Mouse (Mus musculus): ENCODE results near the gene Adamts17. TPM values are rescaled to one million over a fixed set of nuclear protein-coding genes. Genes with fewer than 3 reads are reported as not detected.

Gene Adamts17
- total and polyA plus RNA-seq, 3 experiments, result 0.47 to 1.5 (median 0.51) TPM

DNA sequence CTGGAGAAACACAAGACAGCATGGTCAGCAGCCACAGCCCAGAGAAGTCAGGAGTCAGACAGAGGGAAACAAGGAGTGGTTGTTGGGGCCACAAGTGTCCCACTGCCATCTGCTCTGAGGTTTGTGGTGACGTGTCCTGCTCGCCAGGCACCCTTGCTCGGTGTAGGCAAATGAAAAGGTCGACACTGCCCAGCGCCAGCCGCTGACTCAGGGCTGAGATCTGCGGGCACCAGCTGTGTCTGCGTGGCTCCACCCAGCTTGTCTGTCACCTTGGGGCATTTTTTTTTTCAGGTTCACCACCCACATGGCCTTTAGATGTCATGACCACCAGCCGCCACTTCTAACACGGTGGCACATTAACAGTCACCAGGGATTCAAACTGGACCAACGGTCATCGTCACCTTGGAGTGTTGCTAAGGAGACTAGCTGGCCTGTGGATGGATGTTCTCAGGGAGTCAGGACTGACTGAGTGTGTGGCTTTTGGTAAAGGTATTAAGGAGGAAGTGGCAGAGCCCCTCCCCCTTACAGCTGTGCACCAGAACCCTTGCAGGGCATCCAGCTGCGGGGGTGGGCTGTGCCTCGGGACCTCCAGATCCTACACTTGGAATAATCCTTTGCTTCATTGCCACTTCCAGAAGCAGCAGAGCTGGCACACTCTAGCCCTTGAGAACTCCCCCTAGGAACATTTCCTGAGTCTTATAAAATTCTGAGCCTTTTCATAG, 273.1 kb downstream of the Adamts17 start:
- 79% methylated on average over 14 of the region's 14 CpGs for WGBS
- H3K4me1 ChIP-seq (ENCODE audit: control insufficient read depth, insufficient read depth, low read length), result no peaks in the 10 kb centered on the region
- H3K79me2 ChIP-seq (replicated peaks; ENCODE audit: control insufficient read depth, insufficient read depth, low read length), result no peaks in the 10 kb centered on the region
- no peaks in the 10 kb centered on the region for H3K27me3 ChIP-seq (ENCODE audit: control insufficient read depth, insufficient read depth, low read length)
- peak in 1 of 2 experiments; percentile 7 for DNase-seq
- no peaks in the 10 kb centered on the region for H3K36me3 ChIP-seq (ENCODE audit: control insufficient read depth, insufficient read depth, low read length)
- TF ChIP-seq CTCF (IDR thresholded peaks at IDR 0.05), result no peak
- no peak overlapping the region for H3K4me3 ChIP-seq
- H3K9ac ChIP-seq (ENCODE audit: low read depth, low read length), result no peak overlapping the region
- no peak overlapping the region for H3K27ac ChIP-seq
- intact Hi-C loops (cut with DNase I), result no loop called here

GRCm38 (mm10) chr7:67114056-67114455, 274.5 kb downstream of the Adamts17 start:
- H3K79me2 ChIP-seq (replicated peaks; ENCODE audit: control insufficient read depth, insufficient read depth, low read length), result no peaks in the 10 kb centered on the region
- intact Hi-C loops (cut with DNase I), result no loop called here
- H3K27ac ChIP-seq, result no peak overlapping the region
- H3K36me3 ChIP-seq (ENCODE audit: control insufficient read depth, insufficient read depth, low read length), result no peaks in the 10 kb centered on the region
- H3K9ac ChIP-seq (ENCODE audit: low read depth, low read length), result no peak overlapping the region
- H3K4me1 ChIP-seq (ENCODE audit: control insufficient read depth, insufficient read depth, low read length), result no peaks in the 10 kb centered on the region
- no peak for TF ChIP-seq EP300 (IDR thresholded peaks at IDR 0.05; ENCODE audit: insufficient read depth, low read depth, low read length)
- TF ChIP-seq POLR2A (IDR thresholded peaks at IDR 0.05; ENCODE audit: insufficient read depth, low read depth, low read length), result no peak
- TF ChIP-seq CTCF (IDR thresholded peaks at IDR 0.05), result no peak
- no peaks in the 10 kb centered on the region for H3K27me3 ChIP-seq (ENCODE audit: control insufficient read depth, insufficient read depth, low read length)
- WGBS, result 72% methylated on average over 3 of the region's 3 CpGs
- DNase-seq, result no peak
- no peak overlapping the region for H3K4me3 ChIP-seq

DNA sequence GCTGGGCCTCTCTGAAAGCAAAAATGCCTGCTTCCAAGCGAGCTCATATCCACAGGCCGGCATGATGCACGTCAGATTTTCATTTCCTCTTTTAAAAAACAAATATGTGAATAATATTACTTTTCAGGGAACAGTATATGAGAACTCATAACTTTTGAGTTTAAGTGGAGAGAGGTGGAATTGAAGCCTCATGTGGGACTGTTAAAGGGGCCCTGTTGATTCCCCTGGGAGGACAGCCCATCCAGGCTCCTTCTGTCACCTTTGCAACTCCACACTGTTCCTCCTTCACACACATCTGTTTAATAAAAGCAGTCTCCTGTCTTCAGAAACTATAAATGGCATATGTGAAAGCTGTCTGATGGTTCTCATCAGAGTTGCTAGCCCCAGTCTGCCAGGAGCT, 275.5 kb downstream of the Adamts17 start:
- WGBS, result 84% methylated on average over 3 of the region's 3 CpGs
- no peaks in the 10 kb centered on the region for H3K36me3 ChIP-seq (ENCODE audit: control insufficient read depth, insufficient read depth, low read length)
- no peaks in the 10 kb centered on the region for H3K27me3 ChIP-seq (ENCODE audit: control insufficient read depth, insufficient read depth, low read length)
- H3K4me1 ChIP-seq (ENCODE audit: control insufficient read depth, insufficient read depth, low read length), result no peaks in the 10 kb centered on the region
- H3K79me2 ChIP-seq (replicated peaks; ENCODE audit: control insufficient read depth, insufficient read depth, low read length), result no peaks in the 10 kb centered on the region
- no peak overlapping the region for H3K4me3 ChIP-seq
- H3K27ac ChIP-seq, result no peak overlapping the region
- intact Hi-C loops (cut with DNase I), result no loop called here
- H3K9ac ChIP-seq (ENCODE audit: low read depth, low read length), result no peak overlapping the region
- no peak for DNase-seq
- TF ChIP-seq CTCF (IDR thresholded peaks at IDR 0.05) (no peak), POLR2A (IDR thresholded peaks at IDR 0.05; ENCODE audit: insufficient read depth, low read depth, low read length) (no peak), EP300 (IDR thresholded peaks at IDR 0.05; ENCODE audit: insufficient read depth, low read depth, low read length) (no peak)

- Histone ChIP-seq H3K27ac (no peak overlapping the region), H3K4me3 (no peak overlapping the region), H3K36me3 (ENCODE audit: control insufficient read depth, insufficient read depth, low read length) (peaks cover 4% of the 10 kb centered on the region), H3K9ac (ENCODE audit: low read depth, low read length) (no peak overlapping the region), H3K79me2 (replicated peaks; ENCODE audit: control insufficient read depth, insufficient read depth, low read length) (no peaks in the 10 kb centered on the region), H3K4me1 (ENCODE audit: control insufficient read depth, insufficient read depth, low read length) (peaks cover 2% of the 10 kb centered on the region), H3K27me3 (ENCODE audit: control insufficient read depth, insufficient read depth, low read length) (no peaks in the 10 kb centered on the region)
- intact Hi-C loops (cut with DNase I), result loop anchor here (10.0 kb wide), 1 partner anchor 490 kb away; no protein-coding TSS in a partner anchor
- WGBS, result 4% methylated on average over 2 of the region's 2 CpGs
- no peak for DNase-seq
- no peak for TF ChIP-seq CTCF (IDR thresholded peaks at IDR 0.05)
- TF ChIP-seq POLR2A (IDR thresholded peaks at IDR 0.05; ENCODE audit: insufficient read depth, low read depth, low read length), result no peak
- TF ChIP-seq EP300 (IDR thresholded peaks at IDR 0.05; ENCODE audit: insufficient read depth, low read depth, low read length), result no peak
These were observed 295.6 kb downstream of the Adamts17 start for GRCm38 (mm10) chr7:67135140-67135539.

GRCm38 (mm10) chr7:67142347-67143015, 302.9 kb downstream of the Adamts17 start:
- TF ChIP-seq POLR2A (IDR thresholded peaks at IDR 0.05; ENCODE audit: insufficient read depth, low read depth, low read length), result no peak
- TF ChIP-seq CTCF (IDR thresholded peaks at IDR 0.05), result no peak
- no peak for TF ChIP-seq EP300 (IDR thresholded peaks at IDR 0.05; ENCODE audit: insufficient read depth, low read depth, low read length)
- intact Hi-C loops (cut with DNase I), result no loop called here
- WGBS, result 72% methylated on average over 11 of the region's 11 CpGs
- Histone ChIP-seq H3K4me1 (ENCODE audit: control insufficient read depth, insufficient read depth, low read length) (no peaks in the 10 kb centered on the region), H3K27me3 (ENCODE audit: control insufficient read depth, insufficient read depth, low read length) (no peaks in the 10 kb centered on the region), H3K36me3 (ENCODE audit: control insufficient read depth, insufficient read depth, low read length) (no peaks in the 10 kb centered on the region), H3K9ac (ENCODE audit: low read depth, low read length) (no peak overlapping the region), H3K4me3 (no peak overlapping the region), H3K79me2 (replicated peaks; ENCODE audit: control insufficient read depth, insufficient read depth, low read length) (no peaks in the 10 kb centered on the region), H3K27ac (no peak overlapping the region)
- no peak for DNase-seq

- intact Hi-C loops (cut with DNase I), result no loop called here
- Histone ChIP-seq H3K4me1 (ENCODE audit: control insufficient read depth, insufficient read depth, low read length) (no peaks in the 10 kb centered on the region), H3K36me3 (ENCODE audit: control insufficient read depth, insufficient read depth, low read length) (no peaks in the 10 kb centered on the region), H3K27ac (no peak overlapping the region), H3K4me3 (no peak overlapping the region), H3K79me2 (replicated peaks; ENCODE audit: control insufficient read depth, insufficient read depth, low read length) (no peaks in the 10 kb centered on the region), H3K9ac (ENCODE audit: low read depth, low read length) (no peak overlapping the region), H3K27me3 (ENCODE audit: control insufficient read depth, insufficient read depth, low read length) (no peaks in the 10 kb centered on the region)
- 72% methylated on average over 7 of the region's 7 CpGs for WGBS
- DNase-seq, result no peak
- TF ChIP-seq EP300 (IDR thresholded peaks at IDR 0.05; ENCODE audit: insufficient read depth, low read depth, low read length) (no peak), POLR2A (IDR thresholded peaks at IDR 0.05; ENCODE audit: insufficient read depth, low read depth, low read length) (no peak), CTCF (IDR thresholded peaks at IDR 0.05) (no peak)
These were observed 306.2 kb downstream of the Adamts17 start for GRCm38 (mm10) chr7:67145748-67146147.
